Mouse (Mus musculus): Measurements from ENCODE around the gene Defa34. TPM values are rescaled to one million over a fixed set of nuclear protein-coding genes. Genes with fewer than 3 reads are reported as not detected.

The Defa34 gene
- total RNA-seq (2023) = not detected

DNA sequence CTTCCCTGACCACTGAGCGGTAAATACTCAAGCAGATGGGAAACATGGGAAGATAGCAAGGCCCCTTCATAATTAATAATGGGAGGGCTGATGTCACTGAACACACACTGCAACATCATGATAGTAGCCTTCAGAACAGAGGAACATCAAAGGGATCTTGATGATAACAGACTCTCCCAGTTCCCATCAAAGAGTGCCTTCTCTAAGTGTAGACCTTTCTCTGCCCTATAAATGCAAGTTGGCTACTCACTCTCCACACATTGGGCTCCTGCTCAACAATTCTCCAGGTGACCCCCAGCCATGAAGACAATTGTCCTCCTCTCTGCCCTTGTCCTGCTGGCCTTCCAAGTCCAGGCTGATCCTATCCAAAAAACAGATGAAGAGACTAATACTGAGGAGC is at the start of gene Defa34:
Gene Defa34, plus strand, starts transcription at position 301 of the 400 bp plus-strand sequence.

DNA sequence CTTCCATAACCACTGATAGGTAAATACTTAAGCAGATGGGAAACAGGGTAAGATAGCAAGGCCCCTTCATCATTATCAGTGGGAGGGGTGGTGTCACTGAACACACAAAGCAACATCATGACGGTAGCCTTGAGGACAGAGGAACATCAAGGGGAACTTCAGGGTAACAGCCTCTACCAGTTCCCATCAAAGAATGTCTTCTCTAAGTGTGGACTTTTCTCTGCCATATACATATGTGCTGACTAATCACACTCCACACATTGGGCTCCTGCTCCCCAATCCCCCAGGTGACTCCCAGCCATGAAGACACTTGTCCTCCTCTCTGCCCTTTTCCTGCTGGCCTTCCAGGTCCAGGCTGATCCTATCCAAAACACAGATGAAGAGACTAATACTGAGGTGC is 47.7 kb upstream of the Defa34 start, which contains the start of gene Defa26:
Gene Defa26, plus strand, starts transcription at position 301 of the 400 bp plus-strand sequence.

DNA sequence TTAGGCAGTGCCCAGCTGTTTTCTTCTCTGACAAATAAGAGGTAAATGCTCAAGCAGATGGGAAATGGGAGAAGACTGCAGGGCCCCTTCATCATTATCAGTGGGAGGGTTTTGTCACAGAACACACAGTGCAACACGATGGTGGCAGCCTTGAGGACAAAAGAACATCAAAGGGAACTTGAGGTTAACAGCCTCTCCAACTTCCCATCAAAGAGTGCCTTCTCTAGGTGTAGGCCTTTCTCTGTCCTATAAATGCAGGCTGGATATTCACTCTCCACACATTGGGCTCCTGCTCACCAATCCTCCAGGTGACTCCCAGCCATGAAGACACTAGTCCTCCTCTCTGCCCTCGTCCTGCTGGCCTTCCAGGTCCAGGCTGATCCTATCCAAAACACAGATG is 10.1 kb upstream of the Defa34 start, which contains the start of gene Defa17:
Gene Defa17, plus strand, starts transcription at position 301 of the 400 bp plus-strand sequence.

DNA sequence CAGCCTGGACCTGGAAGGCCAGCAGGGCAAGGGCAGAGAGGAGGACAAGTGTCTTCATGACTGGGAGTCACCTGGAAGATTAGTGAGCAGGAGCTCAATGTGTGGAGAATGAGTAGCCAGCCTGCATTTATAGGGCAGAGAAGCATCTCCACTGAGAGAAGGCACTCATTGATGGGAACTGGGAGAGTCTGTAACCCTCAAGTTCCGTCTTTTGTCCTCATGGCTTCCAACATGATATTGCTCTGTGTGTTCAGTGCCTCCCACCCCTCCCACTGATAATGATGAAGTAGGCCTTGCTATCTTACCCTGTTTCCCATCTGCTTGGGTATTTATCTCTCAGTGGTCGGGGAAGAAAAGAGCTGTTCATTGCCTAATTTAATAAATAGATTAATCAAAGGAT is 37.9 kb downstream of the Defa34 start, which contains the start of gene AY761184:
Gene AY761184, minus strand, starts transcription at position 101 of the 400 bp plus-strand sequence.

Other genes with a start within 250 kb of the Defa34 start
- not detected for gene Defa36, start 238.4 kb upstream of the Defa34 start, total RNA-seq (2023)
- not detected for gene Gm7849, start 209.2 kb upstream of the Defa34 start, total RNA-seq (2023)
- not detected for gene Defa20, start 156.5 kb upstream of the Defa34 start, total RNA-seq (2023)
- not detected for gene Defa32, start 136.8 kb upstream of the Defa34 start, total RNA-seq (2023)
- gene Defa37, start 100.4 kb upstream of the Defa34 start, total RNA-seq (2023) = not detected
- not detected for gene Defa28, start 82.8 kb upstream of the Defa34 start, total RNA-seq (2023)
- gene Gm7861, start 71.3 kb upstream of the Defa34 start, total RNA-seq (2023) = not detected
- not detected for gene Defa26, start 47.6 kb upstream of the Defa34 start, total RNA-seq (2023)
- gene Defa17, start 10.0 kb upstream of the Defa34 start, total RNA-seq (2023) = not detected
- not detected for gene AY761184, start 37.8 kb downstream of the Defa34 start, total RNA-seq (2023)
- not detected for gene Defa24, start 68.7 kb downstream of the Defa34 start, total RNA-seq (2023)
- not detected for gene Defb50, start 157.7 kb downstream of the Defa34 start, total RNA-seq (2023)
- not detected for gene Defb2, start 174.1 kb downstream of the Defa34 start, total RNA-seq (2023)
- not detected for gene Defb10, start 193.1 kb downstream of the Defa34 start, total RNA-seq (2023)
- not detected for gene Defb9, start 219.6 kb downstream of the Defa34 start, total RNA-seq (2023)
- gene Defb11, start 240.6 kb downstream of the Defa34 start, total RNA-seq (2023) = not detected